Mouse (Mus musculus) cerebral cortex, adult 2 months (tissue): ENCODE measurements around the gene Plekhd1.

Experiments used
- WGBS: fragments of 180-500 bp; shearing (Covaris S2); methylation state at CpG from one replicate; pipeline ENCODE4 v1.1.7; 2018; 5-methylcytosine and 5-hydroxymethylcytosine counted together

Plekhd1 gene

GRCm38 (mm10) chr12:80692269-80692972, at the start of gene Plekhd1:
Gene Plekhd1, plus strand, starts transcription at chr12:80692591.
- 4% methylated on average over 52 of the region's 52 CpGs for WGBS

GRCm38 (mm10) chr12:80642725-80643692, 49.4 kb upstream of the Plekhd1 start:
- 3% methylated on average over 47 of the region's 48 CpGs for WGBS

GRCm38 (mm10) chr12:80643693-80644505, 48.5 kb upstream of the Plekhd1 start, which contains the start of the genes Slc39a9 and Erh:
Gene Slc39a9, plus strand, starts transcription at chr12:80643883.
Gene Erh, minus strand, starts transcription at chr12:80644341.
- WGBS, result under 1% methylated on average over 50 of the region's 50 CpGs

GRCm38 (mm10) chr12:80644506-80644868, 47.9 kb upstream of the Plekhd1 start:
- 3% methylated on average over 18 of the region's 18 CpGs for WGBS

GRCm38 (mm10) chr12:80646377-80646776, 46.0 kb upstream of the Plekhd1 start:
- WGBS, result 81% methylated on average over 3 of the region's 3 CpGs

GRCm38 (mm10) chr12:80653951-80654658, 38.3 kb upstream of the Plekhd1 start:
- 62% methylated on average over 7 of the region's 7 CpGs for WGBS

GRCm38 (mm10) chr12:80654659-80655025, 37.7 kb upstream of the Plekhd1 start:
- 81% methylated on average over 3 of the region's 3 CpGs for WGBS

GRCm38 (mm10) chr12:80658661-80659060, 33.7 kb upstream of the Plekhd1 start:
- WGBS, result 71% methylated on average over 6 of the region's 6 CpGs

- 84% methylated on average over 10 of the region's 10 CpGs for WGBS
Observed at GRCm38 (mm10) chr12:80662322-80662721, 30.1 kb upstream of the Plekhd1 start.

- 80% methylated on average over 2 of the region's 2 CpGs for WGBS
Observed at GRCm38 (mm10) chr12:80663935-80664334, 28.5 kb upstream of the Plekhd1 start.

GRCm38 (mm10) chr12:80668391-80668790, 24.0 kb upstream of the Plekhd1 start:
- 78% methylated on average over 2 of the region's 2 CpGs for WGBS

- WGBS, result 11% methylated on average over 3 of the region's 3 CpGs
Observed at GRCm38 (mm10) chr12:80673170-80673569, 19.2 kb upstream of the Plekhd1 start.

- 87% methylated on average over 1 of the region's 1 CpGs for WGBS
Observed at GRCm38 (mm10) chr12:80681340-80681739, 11.1 kb upstream of the Plekhd1 start.

- WGBS, result 96% methylated on average over 3 of the region's 3 CpGs
Observed at GRCm38 (mm10) chr12:80683554-80683953, 8.8 kb upstream of the Plekhd1 start.

- 79% methylated on average over 3 of the region's 3 CpGs for WGBS
Observed at GRCm38 (mm10) chr12:80684316-80684715, 8.1 kb upstream of the Plekhd1 start.

GRCm38 (mm10) chr12:80687788-80688211, 4.6 kb upstream of the Plekhd1 start:
- 21% methylated on average over 10 of the region's 10 CpGs for WGBS

- WGBS, result 81% methylated on average over 5 of the region's 5 CpGs
Observed at GRCm38 (mm10) chr12:80689696-80690095, 2.7 kb upstream of the Plekhd1 start.

- 56% methylated on average over 12 of the region's 12 CpGs for WGBS
Observed at GRCm38 (mm10) chr12:80691671-80692091, 710 bp upstream of the Plekhd1 start.

GRCm38 (mm10) chr12:80693700-80694099, 1.3 kb downstream of the Plekhd1 start:
- WGBS, result 83% methylated on average over 2 of the region's 2 CpGs

GRCm38 (mm10) chr12:80695004-80695403, 2.6 kb downstream of the Plekhd1 start:
- 72% methylated on average over 3 of the region's 3 CpGs for WGBS

- WGBS, result 96% methylated on average over 5 of the region's 5 CpGs
Observed at GRCm38 (mm10) chr12:80698526-80699143, 6.2 kb downstream of the Plekhd1 start.
